Mouse (Mus musculus) frontal cortex, postnatal 36 days (tissue): ENCODE data around the gene Spsb2.
"Not testable (repeated sequence)": the region's sequence is repeated elsewhere in the genome, so short reads cannot be mapped to it uniquely, and the experiment has no call there.

Source experiments
- DNase-seq, 2 experiments: peaks; one replicate each; pipeline ENCODE4 v3.0.0; 2022; ENCODE audit warnings: low spot score in 2 of 2

Gene Spsb2

DNA sequence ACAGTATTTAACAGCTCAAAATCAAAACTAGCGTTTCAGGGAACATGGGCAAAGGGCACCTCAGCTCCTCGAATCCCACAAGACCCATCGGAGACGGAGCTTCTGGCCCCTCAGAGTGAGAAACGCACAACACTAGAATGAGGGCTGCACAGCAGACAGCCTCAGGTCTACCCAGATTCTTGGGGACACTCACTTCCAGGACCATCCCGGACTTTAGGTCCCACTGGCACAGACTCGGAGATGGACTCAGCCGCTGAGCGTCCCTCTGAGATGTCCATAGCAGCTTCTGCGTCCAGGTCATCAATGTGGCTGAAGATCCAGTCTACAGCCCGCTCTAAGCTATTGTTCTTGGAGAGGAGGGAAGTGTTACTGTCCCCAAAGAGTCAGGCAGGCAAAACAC, 8.7 kb downstream of the Spsb2 start:
- no peak for DNase-seq

DNA sequence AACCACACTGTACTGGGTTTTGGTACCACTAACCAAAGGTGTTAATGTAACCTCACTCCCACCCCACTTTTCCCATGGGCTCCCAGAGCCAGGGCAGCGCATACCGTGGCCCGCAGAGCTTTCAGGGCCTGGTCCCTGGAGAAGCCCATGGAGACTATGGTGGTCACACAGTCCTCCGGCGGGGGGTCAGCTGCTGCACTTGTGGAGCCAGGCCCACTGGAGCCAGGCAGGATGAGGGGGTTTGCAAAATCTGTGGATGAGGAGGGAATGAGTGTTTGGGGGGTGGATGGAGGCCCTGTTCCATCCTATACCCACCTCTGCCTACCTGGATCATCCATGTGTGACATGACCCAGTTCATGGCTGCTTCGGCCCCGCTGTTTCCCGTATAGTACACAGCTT, 9.1 kb downstream of the Spsb2 start:
- DNase-seq, result no peak

DNA sequence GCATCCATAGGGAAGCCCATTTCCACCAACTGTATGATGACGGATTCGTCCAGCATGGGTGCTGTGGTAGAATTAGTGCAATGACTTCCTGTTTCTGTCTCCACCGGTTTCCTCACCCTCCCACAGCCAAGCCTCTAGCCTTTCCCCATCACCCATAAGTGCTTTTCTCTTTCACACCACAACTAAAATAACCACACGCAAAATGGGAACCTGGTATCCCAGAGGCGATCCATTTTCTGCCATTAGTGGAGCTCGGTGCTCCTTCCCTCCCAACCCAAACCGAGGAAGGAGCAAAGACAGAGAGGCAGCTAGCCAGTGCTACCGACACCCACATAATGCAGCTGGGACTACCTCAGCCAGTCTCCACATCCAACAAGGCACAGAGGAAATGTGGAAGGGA, 9.5 kb downstream of the Spsb2 start:
- no peak for DNase-seq

DNA sequence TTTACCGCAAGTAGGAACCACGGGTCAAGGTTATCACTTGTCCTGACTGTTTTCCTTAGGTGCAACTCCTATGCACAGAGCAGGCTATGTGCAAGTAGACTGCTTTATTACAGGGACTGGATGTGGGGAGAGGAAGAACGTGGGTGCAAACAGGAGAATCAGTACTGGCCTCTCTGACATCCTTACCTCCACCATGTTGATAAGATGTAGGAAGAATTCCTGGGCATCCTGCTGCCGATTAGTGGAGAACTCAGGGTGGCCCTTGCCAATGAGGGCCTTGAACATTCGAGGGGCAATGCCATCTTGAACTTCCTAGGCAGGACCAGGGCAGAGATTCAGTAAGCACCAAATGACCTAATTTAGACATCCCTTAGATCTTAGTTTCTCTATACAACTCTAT, 12.4 kb downstream of the Spsb2 start:
- DNase-seq, result no peak

DNA sequence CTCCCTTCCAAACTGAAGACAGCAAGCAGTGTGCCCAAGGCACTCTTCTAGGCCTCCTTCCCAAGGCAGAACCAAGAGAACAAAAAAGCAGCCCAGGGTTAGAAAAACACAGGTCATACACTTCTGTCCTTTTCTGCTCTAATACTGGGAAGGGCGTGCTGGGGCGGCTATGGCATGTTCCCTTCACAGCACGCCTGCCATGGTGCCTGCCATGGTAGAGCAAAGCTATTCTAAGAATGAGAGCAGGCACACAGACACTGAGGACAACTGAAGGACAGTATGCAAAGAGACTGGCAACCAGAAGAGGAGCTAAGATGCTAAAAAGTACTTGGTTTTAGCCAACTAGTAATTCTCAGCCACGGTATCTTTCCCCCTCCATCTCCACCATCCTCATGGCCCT, 13.6 kb downstream of the Spsb2 start:
- no peak for DNase-seq

DNA sequence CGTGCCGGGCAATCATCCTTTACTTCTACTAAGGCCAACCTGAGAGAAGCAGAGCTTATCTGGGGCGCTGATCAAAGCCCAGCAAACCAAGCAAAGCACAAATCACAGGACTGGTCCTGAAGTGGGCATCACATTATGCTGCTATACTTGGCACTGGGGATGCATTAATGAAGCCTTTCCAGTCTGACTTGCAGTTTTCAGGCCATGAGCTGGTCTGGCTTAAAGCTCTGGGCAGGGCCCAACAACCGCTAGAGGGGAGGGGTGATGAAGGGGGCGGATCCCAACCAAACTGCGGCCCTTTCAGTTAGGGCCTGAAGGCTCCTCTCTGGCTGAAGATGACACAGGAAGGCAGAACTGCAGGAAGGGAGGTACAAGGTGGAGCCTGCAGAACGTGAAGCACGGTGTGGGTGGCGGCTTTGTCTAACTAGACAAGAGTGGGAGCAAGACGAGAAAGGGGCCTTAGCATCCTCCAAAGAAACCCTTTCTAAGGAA, 19.7 kb downstream of the Spsb2 start:
- no peak for DNase-seq

DNA sequence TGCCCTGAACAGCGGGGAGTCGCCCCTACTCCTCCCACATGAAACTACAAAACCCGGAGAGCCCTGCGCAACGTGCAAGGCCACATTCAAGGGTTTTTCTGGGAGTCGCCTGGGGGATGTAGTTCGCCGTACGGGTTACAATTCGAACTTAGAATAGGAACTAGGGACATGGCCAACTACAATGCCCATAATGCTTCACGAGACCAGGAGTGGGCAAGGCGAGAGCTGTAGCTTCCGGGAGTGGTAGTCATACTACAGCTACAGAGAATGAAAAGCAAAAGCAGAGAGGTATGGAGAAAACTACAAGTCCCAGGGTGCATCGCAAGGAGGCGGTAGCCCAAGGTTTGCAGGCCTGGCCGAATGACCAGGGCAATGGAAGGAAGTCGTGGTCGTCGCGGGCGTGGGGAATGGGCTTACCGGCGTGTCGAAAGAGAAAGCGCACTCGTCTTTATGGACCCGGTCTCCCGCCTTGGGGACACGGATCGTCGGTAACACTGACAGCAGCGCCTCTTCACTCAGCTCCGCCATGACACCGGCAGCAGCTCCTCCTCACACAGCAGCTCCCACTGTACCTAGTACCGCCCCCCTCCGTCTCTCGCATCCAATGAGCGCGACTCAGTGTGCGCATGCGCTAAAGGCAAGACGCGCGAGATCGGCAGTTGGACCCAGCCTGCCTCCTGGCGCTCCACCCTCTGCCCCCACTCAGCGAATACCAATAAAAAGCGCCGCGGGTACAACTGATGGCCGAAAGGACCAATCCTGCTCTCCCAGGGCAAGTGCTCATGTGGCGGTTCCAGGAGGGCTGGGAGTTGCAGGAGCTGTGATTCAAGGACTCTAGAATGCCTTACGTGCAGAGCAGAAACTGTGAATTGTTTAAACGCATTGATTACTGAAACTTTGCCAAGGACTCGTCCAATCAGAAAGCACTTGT, 20.7 kb downstream of the Spsb2 start, which contains the start of the genes Usp5 and Cdca3:
TSS of gene Usp5 (minus strand) at position 617 of the 931 bp plus-strand sequence.
TSS of gene Cdca3 (plus strand) at position 680 of the 931 bp plus-strand sequence.
- peak; percentile 99 for DNase-seq

DNA sequence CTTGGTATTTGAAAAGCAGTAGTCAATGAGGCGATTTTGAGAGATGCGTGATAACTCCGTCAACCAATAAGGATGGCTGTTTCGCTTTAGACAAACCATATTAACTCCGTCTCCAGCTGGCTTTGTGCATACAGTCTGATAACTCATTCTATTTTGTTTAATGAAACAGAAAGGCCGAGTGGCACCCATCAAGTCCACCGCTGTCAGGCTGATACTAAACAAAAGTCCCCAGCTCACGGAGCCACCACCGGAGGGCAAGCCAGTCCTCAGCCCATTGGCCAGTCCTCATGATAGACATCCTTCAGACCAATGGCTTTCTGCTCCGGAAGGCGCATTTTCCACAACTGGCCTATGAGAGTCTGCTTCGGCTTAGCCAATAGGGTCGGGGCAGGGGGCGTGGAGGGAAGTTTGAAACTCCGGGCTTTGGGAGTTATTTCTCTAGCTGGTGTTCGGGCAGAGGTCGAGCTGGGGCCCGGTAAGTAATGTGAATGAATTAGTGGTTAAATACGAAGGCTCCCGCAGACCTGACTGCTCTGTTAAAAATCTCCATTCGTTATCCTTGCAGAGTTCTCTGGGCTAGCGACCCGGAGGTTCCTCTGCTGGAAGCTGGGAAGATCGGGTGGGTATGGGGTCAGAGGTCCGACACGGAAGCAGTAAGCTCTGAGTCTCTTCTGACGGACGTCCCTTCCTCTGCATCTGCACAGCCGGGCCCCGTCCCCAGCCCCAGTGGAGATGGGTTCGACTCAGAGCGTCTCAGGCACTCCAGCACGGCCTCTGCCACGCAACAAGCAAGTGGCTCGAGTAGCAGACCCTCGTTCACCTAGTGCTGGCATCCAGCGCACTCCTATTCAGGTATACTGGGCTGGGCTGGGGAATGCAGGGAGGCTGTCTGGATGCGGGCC, 21.6 kb downstream of the Spsb2 start:
- DNase-seq, result peak; percentile 90 to 95

DNA sequence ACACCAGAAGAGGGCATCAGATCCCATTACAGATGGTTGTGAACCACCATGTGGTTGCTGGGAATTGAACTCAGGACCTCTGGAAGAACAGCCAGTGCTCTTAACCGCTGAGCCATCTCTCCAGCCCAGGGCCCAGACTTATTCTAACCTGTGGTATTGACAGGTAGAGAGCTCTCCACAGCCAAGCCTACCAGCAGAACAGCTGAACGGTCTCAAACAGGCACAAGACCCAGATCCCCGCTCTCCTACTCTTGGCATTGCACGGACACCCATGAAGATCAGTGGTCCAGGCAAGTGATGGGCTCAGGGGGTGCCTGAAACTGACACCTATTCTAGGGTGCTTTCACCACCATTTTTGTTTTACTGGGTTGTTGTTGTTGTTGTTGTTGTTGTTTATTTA, 22.7 kb downstream of the Spsb2 start:
- not testable (repeated sequence) for DNase-seq

DNA sequence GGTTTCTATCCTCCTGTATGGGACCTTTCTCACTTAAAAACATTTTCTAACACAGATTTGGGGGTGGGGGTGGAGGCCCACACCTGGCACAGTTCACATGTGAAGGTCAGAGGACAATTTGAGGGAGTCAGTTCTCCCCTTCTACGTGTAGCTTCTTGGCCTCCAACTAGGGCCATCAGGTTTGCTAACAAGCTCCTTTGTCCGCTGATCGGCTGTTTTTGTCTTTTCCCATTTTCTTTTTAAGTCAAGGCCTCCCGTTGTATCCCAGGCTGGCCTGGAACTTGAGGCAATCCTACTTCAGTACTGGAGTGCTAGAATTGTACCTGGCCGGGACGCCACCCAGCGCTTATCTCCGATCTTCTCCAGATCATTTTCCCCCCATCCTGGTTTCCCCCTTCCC, 23.2 kb downstream of the Spsb2 start:
- DNase-seq, result no peak

DNA sequence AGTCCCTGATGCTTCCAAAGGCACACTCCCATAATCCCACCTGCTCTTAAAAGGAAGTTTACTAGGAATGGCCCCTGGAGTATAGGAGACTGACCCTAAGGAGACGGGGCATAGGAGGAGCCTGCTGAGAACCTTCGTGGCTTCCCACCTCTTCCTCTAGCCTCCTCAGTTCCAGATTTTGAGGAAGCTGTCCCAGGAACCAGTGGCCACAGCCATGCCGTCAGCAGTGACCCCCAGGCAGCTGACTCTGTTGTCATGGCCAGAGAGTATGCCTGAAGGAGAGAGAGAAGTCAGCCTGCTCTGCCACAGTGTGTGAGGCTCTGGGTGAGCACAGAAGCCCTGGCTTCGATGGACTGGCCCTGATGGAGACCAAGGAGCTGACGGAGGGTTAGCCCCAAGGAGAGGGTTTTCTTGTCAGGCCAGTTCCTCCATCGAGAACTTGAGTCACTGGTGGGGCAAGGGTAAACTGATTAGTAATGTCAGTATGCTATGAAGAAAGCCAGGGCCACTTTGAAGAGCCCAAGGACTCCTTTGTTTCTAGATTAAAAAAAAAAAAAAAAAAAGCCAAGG, 26.1 kb downstream of the Spsb2 start:
- DNase-seq, result no peak

DNA sequence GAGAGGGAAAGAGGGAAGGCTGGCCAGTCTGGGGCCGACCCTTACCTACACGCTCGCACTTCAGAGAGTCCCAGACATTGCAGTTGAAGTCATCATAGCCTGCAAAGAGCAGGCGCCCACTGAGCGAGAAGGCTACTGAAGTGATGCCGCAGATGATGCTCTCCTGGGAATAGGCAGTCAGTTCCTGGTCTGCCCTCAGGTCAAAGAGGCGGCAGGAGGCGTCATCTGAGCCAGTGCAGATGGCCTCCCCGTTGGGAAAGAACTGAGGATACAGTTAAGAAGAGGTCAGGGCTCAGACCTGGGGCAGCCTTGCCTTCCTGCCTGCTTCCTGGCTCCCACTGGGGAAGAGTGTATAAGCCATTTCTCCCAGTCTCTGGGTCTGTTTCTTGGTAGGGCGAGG, 27.1 kb downstream of the Spsb2 start:
- DNase-seq, result no peak

DNA sequence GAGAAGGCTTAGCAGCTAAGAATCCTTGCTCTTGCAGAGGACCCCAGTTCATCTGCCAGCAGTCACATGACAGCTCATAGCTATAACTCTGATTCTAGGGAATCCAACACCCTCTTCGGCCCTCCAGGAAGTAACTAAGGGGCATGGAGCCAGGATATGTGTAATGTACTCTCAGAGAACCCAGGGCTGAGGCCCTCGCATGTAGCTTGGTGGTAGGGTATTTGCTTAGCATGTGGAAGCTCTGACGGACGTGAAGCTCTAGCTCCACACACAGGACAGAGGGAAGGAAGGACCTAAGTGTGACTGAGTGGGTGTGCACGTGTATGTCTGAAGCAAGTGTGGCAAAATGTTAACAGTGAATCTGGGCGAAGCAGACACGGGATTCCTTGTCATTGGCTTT, 27.9 kb downstream of the Spsb2 start:
- no peak for DNase-seq

DNA sequence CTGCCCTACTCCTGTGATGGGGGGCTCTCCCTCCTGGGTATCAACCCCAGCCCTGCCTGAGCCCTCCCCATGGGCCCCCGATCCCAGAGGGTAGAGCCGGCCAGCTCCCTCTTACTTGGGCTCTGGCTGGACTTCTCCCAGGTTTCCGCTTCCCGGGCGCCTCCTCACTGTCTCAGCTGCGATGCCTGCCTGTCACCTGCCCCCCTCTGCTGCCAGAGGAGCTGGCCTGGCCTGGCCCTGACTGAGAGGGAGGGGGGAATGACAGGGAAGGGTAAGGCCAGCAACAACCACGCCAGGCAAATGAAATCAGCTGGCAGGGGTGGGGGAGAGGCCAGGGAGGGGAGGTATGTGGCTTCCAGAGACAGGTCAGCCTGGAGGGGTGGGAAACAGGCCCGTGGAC, 31.3 kb downstream of the Spsb2 start:
- no peak for DNase-seq

DNA sequence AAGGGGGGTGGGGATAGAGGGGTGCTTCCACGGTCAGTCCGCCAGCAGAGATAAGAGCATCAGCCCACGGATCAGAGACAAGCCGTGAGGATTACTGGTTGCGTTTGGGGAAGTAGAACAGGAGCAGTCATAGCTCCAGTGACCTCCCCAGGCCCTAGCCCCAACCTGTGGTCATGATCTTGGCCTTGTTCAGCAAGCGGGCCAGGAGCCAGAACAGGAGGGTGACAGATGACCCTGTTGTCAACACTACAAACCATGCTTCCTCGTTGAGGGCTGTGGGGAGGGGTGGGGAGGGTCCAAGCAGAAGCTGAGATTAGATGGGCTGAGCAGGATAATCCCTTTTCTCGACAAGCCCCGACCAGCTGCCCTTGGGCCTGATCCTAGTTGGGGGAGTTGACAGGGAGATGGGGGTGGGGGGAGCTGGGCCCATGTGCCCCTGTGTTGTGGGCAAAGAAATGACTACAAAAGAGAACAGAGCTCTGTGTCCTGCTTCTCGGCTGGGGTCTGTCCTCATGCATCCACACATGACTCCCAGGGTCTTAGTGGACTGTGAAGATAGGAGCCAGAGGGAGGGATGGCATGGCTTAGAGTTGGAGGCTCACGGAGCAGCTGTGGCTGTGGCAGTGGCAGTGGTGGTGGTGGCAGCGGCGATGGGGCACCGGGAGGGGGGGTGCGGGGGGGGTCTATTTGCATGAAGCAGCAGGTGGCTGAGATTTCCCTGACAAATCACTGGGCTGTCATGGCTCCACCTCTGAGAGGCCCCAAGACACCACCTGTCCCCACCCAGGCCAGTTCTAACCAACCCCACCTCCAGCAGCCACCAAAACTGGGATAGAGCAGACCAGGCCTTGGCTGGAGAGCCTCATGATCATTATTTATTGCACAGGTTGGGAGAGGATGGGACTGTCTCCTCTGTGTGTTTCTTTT, 32.0 kb downstream of the Spsb2 start, which contains the start of gene Gnb3:
TSS of gene Gnb3 (minus strand) at position 35 of the 927 bp plus-strand sequence.
- no peak for DNase-seq

DNA sequence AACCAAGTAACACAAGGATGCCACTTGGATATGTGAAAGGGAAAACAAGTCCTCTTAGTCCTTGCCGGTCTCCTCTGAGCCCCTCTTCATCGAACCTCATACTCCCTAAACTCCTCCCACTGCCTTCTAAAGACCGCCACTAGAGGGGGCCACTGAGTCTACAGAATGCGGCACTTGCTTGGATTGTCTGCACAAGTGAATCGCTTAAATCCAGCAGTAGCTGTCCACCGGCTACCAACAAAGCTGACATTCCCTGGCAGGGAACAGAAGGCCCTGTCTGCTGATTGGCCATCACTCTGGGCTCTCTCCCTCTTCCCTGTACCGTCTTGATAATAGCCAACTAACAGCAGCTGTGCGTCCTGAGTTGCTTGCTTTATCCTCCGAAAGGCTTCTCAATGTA, 38.8 kb downstream of the Spsb2 start:
- peak; percentile 93 to 95 for DNase-seq

DNA sequence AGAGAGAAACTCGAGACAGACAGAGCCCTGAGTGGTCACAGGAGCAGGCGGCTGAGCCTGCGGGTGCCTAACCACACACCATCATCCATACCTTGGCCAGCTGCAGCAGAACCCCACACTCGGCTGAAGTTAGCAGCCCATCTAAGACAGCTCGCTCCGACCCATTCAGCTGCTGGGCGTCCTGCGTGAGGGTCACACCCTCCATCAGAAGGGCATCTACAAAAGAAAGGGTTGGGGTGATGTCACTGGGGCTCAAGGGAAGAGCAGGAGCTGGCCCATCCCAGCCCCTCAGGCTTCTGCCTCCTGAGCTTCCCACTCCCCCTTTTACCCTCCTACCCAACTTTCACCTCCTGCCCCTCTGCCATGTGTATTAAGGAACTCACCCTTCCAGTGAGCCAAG, 42.1 kb downstream of the Spsb2 start:
- DNase-seq, result no peak

DNA sequence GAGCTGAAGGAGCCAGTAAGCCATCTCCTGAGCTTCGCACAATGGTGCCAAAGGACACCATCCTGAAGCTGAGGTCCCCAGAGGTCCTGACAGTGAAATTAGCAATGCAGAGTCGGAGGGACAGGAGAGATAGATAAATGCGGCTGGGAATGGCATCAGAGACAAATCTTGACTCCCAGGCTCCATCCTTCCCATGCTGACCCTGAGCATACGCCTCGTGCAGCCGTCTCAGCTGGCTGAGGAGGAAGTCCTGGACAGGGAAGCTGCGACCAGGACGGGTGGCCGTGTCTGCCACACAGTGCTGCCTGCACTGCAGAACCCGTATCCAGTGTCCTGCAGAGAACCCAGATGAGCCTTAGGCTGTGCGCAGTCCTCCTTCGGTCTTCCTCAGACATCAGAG, 46.2 kb downstream of the Spsb2 start:
- DNase-seq, result no peak

DNA sequence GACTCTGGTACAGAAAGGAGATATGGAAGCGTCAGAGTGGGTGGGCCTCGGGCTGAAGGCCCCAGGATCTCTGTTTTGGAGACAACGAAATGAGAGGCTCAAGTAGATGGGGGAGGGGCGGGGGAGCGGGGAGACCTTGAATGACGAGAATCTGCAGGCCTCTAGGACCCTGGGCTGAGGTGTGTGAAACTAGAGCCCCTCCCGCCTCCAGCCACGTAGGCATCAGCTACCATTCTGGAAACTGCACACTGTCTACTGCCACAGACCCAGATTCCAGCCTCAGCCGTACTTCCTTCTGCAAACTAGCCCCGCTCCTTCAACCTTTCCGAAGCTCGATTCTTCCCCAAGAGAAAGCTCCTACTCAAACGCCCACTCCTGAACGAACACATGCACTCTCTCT, 47.9 kb downstream of the Spsb2 start:
- peak; percentile 42 to 56 for DNase-seq

DNA sequence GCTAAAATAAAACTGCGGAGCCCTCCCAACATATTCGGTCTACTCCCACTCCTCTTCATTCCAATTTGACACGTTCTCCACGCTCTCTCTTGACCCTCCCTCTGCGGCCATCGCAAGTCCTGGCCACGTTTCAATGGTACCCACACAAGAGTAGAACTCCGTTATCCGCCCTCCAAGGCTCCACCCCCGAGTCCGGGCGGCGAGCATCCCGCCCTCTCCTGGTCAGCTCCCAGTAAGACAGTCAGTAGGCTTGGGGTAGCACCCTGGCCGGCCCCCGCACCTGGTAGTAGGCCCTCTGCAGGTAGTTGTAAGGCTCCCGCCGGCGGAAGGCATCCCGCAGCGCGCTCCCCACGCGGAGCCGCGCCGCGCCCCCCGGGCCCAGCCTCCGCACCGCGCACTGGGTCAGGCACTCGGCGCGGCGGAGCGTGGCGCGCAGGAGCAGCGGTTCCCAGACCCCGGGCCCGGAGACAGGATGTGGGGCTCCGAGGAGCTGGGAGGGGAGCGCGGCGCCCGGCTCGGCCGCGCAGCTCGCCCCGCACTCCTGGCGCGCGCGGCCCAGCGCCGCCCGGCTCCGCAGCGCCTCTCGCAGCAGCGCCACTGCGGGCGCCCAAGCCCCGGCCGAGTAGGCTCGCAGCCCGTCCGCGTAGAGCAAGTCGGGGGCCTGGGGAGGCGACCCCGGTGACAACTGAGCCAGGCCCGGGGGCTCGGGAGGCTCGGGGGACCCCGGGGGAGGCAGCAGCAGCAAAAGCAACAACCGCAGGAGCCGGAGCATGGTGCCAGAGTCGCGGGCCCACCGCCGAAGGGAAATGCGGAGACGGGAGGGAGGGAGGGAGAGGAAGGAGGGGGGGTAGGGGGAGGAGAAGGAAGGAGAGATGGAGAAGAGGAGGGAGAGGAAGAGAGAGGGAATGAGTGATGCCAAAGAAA, 48.7 kb downstream of the Spsb2 start, which contains the start of gene P3h3:
TSS of gene P3h3 (minus strand) at position 837 of the 924 bp plus-strand sequence.
- peak; percentile 84 to 87 for DNase-seq
